Mouse (Mus musculus) mesoderm, embryonic 11.5 days (tissue): ENCODE measurements around the gene Olfr1513.
A peak's percentile ranks its signal among the peaks of the same experiment; 100 is the strongest.
"Not testable (repeated sequence)": the region's sequence is repeated elsewhere in the genome, so short reads cannot be mapped to it uniquely, and the experiment has no call there.

ENCODE experiments used
- DNase-seq: peaks from one replicate; pipeline ENCODE4 v3.0.0-alpha.2; 2012; ENCODE audit warnings: low read depth, low spot score

The Olfr1513 gene

DNA sequence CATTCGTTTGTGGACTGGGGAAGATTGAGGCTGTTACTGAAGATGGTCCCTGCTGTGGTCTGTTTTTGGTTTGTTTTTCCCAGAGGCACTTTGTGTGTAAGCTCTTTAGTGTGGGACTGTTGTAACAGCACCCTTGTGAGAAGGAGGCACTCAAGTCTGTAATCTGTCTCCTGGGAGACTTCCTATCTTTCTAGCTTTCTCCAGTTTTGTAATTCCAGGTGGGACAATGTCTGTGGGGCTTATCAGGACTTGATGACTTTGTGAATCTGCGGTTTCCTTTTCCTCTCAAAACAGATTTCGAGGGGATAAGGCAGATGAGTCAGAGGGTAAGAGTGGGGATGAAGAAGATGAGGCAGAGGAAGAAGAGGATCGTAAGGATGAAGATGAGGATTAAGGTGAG, at the start of gene Olfr1513:
Gene Olfr1513 (minus strand): TSS at position 101 of the 400 bp plus-strand sequence.
- DNase-seq = no peak

DNA sequence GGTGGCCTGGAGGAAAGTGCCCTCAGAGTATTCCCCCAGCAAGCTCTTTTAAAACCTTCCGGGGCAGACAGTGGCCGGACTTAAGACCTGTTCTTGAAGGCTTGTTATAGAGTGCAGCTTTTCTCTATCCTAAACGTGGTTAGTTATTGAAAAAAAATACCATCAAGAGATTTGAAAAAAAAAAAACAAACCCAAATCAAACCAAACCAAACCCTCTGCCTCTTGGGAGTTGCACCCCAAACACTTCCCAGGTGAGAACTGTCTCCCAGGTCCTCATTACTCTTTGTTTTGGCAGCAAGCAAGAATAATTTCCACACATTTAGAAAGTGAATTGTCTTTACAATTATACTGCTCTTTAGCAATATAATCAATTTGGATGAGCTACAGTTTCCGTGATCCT, 41.1 kb upstream of the Olfr1513 start, which contains the start of gene Olfr1511:
Gene Olfr1511 (minus strand): TSS at position 101 of the 400 bp plus-strand sequence.
- no peak for DNase-seq

DNA sequence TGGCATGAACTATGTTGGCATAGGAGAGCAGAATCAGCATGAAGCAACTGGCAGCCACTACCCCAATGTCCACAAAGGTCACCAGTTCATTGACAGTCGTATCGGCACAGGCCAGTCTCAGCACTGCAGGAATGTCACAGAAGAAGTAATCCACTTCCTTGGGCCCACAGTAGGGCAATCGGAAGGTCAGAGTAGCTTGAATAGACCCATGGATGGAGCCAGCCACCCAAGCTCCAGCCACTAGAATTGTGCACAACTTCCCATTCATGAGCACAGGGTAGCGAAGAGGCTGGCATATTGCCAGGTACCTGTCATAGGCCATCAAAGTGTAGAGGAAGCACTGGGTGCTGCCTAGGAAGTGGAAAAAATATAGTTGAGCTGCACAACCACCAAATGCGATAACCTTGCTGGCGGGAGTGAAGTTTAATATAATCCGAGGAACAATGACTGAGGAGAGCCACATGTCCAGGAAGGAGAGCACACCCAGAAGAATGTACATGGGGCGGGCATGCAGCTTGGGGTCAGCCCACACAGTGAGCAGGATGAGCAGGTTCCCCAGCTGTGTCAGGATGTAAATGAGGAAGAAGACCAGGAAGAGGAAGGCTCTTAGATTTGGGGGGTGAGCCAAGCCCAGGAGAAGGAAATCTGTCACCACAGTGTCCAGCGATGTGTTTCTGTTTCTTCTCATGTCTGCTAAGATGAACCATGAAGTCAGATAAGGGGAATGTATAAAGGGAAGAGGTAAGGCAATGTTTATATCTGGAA, 34.1 kb upstream of the Olfr1513 start:
- DNase-seq = not testable (repeated sequence)

DNA sequence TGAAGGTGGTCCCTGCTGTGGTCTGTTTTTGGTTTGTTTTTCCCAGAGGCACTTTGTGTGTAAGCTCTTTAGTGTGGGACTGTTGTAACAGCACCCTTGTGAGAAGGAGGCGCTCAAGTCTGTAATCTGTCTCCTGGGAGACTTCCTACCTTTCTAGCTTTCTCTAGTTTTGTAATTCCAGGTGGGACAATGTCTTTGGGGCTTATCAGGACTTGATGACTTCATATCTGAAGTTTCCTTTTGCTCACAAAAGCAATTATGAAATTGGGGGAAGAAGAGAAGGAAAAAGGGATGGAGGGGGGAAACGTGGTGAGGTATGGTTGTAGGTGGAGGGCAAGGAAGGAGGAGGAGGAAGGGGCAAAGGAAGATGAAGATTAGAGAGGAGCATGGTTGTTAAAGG, 22.9 kb upstream of the Olfr1513 start, which contains the start of gene Olfr1512:
Gene Olfr1512 (minus strand): TSS at position 101 of the 400 bp plus-strand sequence.
- no peak for DNase-seq

DNA sequence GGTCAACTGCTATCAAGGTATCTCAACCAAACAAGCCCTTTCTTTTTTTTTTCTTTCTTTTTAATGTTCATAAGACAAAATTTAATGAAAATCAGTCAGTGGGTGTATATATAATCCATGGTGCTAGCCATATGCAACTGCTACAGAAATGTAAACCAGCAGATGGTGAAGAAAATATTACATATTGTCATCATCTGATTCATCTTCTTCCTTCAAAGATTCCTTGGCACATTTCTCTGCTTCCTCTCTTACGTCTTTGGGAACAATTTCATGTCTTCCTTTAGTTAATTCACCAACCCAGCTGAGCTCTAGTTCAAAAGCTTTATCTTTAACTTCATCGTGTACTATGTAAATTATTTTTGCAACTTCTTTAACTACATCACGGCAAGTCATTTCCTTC, 12.5 kb upstream of the Olfr1513 start:
- no peak for DNase-seq

DNA sequence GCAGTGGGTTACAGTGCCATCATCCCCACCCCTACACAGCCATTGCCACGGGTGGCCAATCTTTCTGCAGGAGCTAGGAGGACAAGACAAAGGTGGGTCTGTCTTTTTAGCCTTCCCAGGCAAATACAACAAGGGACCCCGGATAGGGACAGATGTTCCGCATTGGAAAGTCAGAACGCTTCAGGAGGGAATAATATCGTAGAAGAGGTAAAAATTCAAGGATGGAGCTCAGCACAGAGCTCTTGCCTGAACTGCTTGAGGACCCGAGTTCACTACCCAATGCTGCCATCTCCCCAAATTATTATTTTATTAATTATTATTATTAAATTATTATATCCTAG, 16.7 kb downstream of the Olfr1513 start:
- DNase-seq = no peak

DNA sequence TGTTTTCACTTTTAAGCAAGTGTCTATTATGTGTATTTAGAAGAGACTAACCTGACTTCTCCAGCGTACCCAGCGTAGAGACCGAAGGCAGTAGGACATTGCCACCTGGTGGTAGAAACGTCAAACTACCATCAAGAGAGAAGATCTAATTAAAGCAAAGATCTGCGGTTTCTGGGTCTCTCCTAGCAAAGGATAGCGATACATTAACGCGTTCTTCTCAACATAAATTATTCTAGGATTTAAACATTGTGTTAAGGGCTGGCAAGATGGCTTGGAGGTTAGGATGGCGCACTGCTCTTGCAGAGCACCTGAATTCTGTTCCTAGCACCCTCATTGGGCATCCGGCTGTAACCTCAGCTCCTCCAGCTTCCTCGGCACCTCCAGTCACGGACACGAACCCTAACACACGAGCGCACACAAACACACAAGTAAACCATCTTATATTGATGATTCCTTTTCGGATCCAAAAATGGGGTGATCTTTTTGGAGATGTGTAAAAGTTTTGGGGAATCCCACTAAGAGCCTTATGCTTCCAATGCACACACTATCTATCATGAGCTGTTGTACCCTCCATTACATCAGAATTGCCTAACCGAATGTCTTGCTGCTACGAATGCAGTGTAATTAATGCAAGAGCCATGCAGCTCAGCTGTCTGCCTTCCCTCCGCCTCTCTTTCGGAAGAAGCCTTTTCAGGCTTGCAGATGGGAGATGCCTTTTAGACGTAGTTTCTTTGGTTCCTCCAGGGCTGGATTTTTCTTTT, 17.3 kb downstream of the Olfr1513 start:
- peak; percentile 80 for DNase-seq

DNA sequence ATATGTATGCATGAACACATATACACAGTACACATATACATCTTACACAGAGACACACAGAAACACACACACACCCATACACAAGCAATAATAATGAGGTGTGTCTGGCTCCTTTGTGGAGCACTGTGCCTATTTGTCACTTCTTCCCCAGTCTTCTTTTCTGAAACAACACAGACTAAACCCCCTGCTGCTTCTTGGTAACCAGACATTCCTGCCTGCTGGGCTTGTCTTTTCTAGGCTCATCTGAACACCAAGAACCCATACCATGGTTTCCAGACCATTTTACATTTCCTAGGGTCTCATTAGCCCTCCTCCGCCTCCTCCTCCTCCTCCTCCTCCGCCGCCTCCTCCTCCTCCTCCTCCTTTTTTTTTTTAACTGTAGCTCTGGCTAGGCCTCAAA, 24.0 kb downstream of the Olfr1513 start:
- no peak for DNase-seq

DNA sequence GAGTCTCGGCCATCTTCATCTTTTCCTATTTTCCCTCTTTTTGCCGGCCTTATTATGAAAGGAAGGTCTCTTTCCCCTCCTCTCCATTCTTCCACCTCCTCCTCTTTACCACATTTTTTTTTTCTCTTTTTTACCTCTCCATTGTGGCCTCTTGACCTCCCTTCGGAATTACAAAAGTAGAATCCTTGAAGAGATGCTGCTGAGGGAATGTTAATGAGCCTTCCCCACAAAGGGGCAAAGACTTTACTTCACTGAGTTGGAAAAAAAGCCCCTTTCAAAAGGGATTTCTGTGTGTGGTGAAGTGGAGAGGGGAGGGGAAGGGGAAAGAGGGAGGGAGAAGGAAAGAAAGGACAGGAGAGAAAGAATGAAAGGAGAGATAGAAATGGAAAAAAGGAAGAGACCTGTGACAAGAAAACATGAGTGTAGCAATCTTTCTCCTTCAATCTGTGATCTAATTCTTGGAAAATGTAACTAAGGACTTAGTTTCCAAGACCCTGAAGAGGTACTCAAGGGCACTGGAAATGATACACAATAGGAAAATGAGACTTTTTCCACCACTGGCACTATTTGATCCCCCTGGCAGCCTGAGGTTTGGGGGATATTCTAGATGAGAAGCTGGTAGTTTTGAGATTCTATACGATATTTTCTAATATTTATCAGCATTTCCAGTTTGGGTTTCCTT, 25.0 kb downstream of the Olfr1513 start:
- no peak for DNase-seq

DNA sequence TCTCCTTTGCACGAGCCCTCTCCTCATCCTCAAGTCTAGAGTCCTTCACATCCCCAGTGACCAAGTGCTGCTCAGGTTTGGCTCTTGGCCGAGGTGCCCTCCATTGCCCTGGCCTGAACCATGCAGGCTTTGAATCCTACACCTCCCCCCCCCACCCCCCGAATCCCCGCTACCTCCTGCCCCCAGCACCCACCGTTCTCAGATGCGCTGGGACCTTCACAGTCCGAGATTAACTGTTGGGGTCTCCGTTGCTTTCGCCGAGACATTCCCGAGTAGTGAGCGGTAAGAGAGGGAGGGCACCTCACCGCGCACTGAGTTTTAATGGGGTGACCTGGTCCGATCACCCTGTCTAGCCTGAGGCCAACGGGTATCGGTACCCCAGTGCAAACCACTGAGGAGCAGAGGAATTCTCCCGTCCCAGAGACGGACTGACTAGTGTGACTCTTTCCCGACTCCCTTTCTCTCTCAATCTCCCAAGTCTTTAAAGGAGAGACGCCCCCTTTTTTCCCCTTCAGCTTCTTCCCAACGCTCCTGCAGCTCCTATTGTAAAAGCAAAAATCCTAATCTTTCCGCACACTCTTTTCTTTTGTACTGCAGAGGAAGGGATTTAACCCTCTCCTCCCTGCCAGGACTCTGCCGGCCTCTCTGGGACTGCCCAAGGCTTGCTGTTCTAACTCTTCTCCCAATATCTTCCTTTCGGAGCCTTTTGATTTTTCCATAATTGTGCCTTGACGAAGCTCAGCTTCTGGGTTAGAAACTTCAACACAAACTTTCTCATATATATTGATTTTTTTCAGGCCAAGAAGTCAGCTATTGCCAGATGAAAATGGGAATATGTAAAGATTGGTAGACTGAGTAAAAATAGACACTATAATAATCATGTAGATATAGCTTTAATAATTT, 28.0 kb downstream of the Olfr1513 start, which contains the start of gene Sall2:
Gene Sall2 (minus strand): TSS at position 853 of the 903 bp plus-strand sequence.
- no peak for DNase-seq

DNA sequence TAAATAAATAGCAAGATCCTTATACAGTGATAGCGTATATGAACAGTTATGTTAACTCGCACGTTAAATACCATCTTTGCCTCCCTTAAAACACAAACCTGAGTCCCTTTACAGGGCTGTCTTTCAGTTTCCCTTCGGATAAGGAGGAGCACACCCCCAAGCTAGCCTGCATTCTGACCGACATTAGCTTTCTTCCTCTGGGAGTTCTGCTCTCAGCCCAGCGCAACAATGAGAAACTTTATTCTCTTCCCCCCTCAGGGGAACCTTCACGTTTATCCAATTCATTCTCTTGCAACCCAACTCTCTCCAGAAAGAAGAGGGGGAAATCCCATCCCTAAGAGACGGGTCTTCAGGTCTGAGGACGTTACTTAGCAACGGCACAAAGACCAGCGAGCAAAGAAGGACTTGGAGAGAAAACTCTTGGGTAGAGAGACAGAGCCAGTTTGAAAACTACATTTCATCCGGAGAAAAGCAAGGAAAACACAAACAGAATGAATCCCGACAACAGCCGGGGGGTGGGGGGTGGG, 28.8 kb downstream of the Olfr1513 start:
- peak; percentile 57 for DNase-seq

DNA sequence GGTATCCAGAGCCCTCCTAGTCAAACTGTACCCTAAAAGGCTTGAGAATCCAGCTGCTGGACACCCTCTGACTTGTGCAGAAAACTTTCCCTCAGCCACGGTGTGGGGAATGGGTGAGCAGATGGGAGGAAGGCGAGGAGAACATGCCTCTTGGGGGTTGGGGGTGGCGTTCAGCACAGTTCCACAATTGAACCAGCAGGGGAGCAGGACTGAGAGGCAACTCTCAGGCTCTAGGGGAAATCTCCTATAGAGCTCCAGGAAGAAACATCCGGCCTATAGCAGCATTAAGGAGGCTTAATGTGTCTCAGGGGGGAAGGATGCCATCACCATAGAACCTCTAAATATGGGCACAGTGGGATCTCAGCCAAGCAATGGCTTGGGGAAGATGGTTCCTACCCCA, 30.3 kb downstream of the Olfr1513 start:
- DNase-seq = no peak

DNA sequence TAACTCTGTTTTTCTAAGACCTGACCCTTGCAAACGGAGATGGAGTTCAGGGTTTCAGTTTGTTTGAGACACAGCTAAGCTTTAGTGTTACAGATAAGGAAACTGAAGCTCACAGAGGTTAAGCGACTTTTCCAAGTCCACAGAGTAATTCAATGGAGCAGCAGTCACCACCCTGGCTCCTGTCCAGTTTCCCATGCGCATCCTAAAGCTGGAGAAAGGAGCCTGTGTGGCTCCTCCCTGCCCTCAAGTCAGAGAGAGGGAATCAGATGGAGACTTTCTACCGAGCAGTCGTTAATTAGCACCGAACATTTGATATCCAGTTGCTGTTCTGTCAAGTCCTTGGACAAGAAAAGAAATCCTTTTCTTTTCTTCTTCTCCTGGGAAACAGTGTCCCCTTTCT, 36.8 kb downstream of the Olfr1513 start:
- no peak for DNase-seq

DNA sequence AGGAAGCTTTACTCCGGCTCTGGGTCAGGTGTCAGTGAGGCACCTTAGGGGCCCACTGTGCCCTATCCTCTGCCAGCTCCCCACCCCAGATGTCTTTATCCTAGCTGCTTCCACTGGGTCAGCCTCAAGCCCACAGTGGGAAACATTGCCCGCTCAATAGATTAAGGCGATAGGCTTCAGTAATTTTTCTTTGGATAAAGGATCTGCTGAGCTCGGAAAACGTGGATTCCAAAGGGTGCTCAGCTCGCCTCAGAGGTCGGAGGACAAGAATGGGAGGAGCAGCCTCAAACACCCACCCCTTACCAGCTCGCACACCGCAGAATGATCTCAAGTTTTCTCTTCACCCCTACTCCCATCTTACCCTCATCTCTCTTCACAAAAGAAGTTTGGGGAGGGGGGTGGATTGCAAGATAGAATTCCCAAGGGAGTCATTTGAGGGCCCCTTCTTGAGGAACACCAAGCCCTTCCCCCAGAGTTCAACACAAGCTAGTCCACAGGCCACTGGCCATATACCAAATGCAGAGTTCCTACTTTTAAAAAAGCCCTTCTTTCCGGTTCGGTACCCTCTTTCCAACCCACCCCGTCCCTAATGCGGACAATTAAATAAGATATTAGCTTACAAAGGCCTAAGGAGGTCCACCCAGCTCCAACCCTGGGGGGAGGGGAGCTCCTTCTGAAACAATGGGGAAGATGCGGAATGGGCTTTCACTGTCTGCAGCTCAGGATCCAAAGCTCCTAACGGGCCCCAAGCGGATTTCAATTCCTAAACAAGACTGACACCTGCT, 39.6 kb downstream of the Olfr1513 start:
- DNase-seq = peak; percentile 68

DNA sequence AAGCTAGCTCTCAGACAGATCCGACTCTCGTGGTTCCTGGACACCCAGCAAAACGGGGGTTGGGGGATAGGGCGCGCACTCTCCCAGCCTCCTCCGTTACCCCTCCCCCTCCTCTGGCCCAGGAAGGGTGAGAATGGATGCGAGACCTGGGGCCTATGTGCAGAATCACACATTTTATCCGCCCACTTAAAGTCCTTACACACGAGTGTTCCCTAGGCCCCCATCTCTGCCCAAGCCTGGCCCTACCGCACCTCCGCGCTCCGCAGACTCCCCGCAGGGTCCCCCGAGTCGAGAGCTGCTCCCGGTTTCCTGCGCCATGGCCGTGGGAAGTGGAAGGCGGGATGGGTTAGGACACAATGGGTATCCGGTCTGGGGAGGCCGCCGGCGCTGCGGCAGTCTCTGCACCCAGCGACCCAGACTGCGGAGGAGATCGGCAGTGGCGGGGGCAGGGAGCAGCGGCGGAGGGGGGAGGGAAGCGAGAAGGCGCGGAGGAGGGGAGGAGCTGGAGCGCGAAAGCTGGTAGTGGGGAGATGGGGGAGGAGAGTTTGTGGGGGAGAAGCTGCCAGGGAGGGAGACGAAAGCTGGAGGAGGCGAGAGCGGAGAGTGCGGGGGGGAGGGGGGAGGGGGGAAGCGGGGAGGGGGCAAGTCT, 40.3 kb downstream of the Olfr1513 start:
- DNase-seq = peak; percentile 81

DNA sequence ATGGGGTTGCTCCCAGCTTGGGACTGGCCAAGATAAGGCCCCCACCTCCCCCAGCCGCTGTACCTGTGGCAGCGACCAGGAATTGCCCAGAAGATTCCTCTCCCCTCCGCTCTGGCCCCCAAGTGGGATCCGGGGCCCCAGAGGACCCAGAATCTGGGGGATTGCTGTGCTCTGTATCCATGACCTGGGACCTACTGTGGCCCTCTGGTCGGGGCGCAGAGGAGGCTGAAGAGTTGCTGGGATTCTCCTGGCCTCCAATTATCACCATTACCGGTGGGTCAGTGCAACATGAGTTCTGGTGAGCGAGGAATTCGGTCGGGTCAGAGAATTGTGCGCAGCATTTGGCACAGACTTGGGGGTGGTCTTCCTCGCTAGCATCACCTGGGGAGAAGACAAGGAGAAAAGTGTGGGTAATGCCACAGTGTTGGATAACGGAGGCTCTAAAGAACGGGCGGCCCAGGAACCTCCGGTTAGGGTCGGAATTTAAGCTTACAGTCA, 40.9 kb downstream of the Olfr1513 start:
- DNase-seq = no peak

DNA sequence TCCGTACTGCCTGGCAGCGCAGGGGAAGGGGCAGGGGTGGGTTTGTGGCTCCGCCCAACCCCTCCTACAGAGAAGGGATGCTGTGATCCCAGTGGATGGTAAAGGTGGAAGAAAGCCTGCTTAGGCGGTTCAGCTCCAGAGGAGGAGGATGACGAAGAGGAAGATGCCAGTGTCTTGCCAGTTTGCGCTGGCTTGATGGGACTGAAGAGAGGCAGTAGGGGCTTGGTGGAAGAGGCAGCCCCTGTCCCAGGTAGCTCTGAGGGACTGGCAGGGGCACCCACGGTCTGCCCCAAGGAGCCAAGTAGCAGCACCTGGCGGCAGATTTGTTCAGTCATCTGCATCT, 41.4 kb downstream of the Olfr1513 start:
- no peak for DNase-seq

DNA sequence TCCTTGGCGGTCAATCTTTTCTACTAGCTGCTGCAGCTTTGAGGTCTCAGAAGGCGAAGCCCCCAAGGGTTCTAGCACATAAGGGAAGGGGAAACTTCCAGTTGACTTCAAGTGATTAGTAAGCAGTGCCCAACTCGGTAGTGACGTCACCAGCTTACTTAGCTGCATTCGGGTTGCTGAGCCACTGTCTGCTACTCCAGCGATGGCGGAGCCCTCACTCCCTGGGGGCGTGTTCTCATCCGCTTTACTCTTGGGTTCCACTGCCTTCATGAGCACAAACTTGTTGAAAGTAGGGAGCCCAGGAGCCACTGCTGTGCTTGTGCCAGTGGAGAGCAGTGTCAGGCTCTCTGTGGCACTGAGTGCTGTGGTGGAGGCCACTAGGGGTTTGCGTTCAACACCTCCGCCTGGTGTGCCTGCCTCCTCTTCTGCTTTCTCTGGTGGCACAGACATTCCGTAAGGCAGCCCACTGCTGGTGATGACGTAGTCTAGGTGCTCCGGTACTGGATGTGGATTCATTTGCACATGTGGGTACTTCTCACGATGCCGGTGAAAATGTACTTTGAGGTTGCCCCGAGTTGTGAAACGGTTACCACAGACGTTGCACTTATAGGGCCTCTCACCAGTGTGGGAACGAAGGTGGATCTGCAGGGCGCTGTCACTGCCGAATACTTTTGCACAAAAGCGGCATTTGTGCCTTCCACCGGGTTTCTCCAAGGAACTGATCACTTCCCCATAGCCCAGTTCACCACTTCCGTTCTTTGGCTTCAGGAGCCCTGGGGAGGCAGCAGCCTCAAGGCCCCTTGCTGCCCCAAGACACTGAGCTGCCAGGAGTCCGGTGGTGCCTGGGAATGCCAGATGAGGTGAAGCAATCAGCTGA, 42.0 kb downstream of the Olfr1513 start:
- DNase-seq = no peak

DNA sequence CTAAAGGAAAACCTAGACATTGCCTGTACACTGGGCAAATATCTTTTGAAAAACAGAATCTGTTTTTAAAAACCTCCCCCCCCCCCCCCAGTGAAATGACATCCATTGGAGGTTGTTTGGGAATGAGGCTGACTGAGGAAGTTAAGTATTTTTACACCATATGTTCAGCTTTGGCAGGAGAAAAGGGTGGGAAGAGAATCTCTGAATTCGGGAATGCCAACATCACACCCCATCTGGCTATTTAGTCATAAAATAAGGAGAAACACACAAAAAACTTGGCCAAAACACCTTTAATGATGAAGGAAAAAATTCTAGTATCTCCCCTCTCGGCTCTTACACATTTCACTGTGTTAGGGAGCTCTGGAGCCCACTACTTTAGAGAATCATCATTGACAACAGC, 45.3 kb downstream of the Olfr1513 start:
- no peak for DNase-seq
